Mouse (Mus musculus): ENCODE measurements around the gene Cdhr4.

Cdhr4 gene

GRCm38 (mm10) chr9:107975399-107976386, 16.6 kb upstream of the Cdhr4 start, which contains the start of gene Uba7:
Uba7 (plus strand) TSS chr9:107975505.
- DNase-seq (ENCODE audit: low read depth, low spot score) = no peak

- no peak for DNase-seq (ENCODE audit: low read depth, low spot score)
Observed at GRCm38 (mm10) chr9:107978815-107979214, 13.5 kb upstream of the Cdhr4 start.

- no peak for DNase-seq (ENCODE audit: low read depth, low spot score)
Observed at GRCm38 (mm10) chr9:107981684-107982605, 10.4 kb upstream of the Cdhr4 start.

GRCm38 (mm10) chr9:107982681-107983346, 9.5 kb upstream of the Cdhr4 start, which contains the start of gene Gm20661:
Gm20661 (plus strand) TSS chr9:107983058.
- no peak for DNase-seq (ENCODE audit: low read depth, low spot score)

- no peak for DNase-seq (ENCODE audit: low read depth, low spot score)
Observed at GRCm38 (mm10) chr9:107983421-107983890, 8.8 kb upstream of the Cdhr4 start.

- DNase-seq (ENCODE audit: low read depth, low spot score) = no peak
Observed at GRCm38 (mm10) chr9:107984052-107984753, 8.1 kb upstream of the Cdhr4 start.

- DNase-seq (ENCODE audit: low read depth, low spot score) = no peak
Observed at GRCm38 (mm10) chr9:107984754-107985055, 7.6 kb upstream of the Cdhr4 start.

GRCm38 (mm10) chr9:107985131-107986119, 6.9 kb upstream of the Cdhr4 start, which contains the start of gene Inka1:
Inka1 (minus strand) TSS chr9:107985879.
- DNase-seq (ENCODE audit: low read depth, low spot score) = peak; percentile 93

- DNase-seq (ENCODE audit: low read depth, low spot score) = peak; percentile 92
Observed at GRCm38 (mm10) chr9:107986376-107986775, 5.9 kb upstream of the Cdhr4 start.

GRCm38 (mm10) chr9:107987950-107988349, 4.3 kb upstream of the Cdhr4 start:
- peak; percentile 26 for DNase-seq (ENCODE audit: low read depth, low spot score)

GRCm38 (mm10) chr9:107993013-107993412, 716 bp downstream of the Cdhr4 start:
- DNase-seq (ENCODE audit: low read depth, low spot score) = no peak

GRCm38 (mm10) chr9:107994464-107994863, 2.2 kb downstream of the Cdhr4 start:
- DNase-seq (ENCODE audit: low read depth, low spot score) = no peak

- DNase-seq (ENCODE audit: low read depth, low spot score) = peak; percentile 40
Observed at GRCm38 (mm10) chr9:107995513-107995912, 3.2 kb downstream of the Cdhr4 start.

GRCm38 (mm10) chr9:107996049-107996448, 3.8 kb downstream of the Cdhr4 start, which contains the start of gene Gm20662:
Gm20662 (plus strand) TSS chr9:107996349.
- no peak for DNase-seq (ENCODE audit: low read depth, low spot score)

GRCm38 (mm10) chr9:108001922-108002770, 9.8 kb downstream of the Cdhr4 start, which contains the start of gene Ip6k1:
Ip6k1 (plus strand) TSS chr9:108002501.
- peak; percentile 100 for DNase-seq (ENCODE audit: low read depth, low spot score)

GRCm38 (mm10) chr9:108002778-108003530, 10.7 kb downstream of the Cdhr4 start:
- DNase-seq (ENCODE audit: low read depth, low spot score) = no peak

- DNase-seq (ENCODE audit: low read depth, low spot score) = peak; percentile 42
Observed at GRCm38 (mm10) chr9:108003531-108003890, 11.2 kb downstream of the Cdhr4 start.

GRCm38 (mm10) chr9:108008041-108008440, 15.7 kb downstream of the Cdhr4 start:
- DNase-seq (ENCODE audit: low read depth, low spot score) = peak; percentile 65
